Mouse (Mus musculus): ENCODE measurements around the gene Pxdn. TPM values are rescaled to one million over a fixed set of nuclear protein-coding genes. Genes with fewer than 3 reads are reported as not detected.

Pxdn gene
- polyA plus RNA-seq, 1 experiment from 2014 or later: 18.4 TPM

- WGBS: 11% methylated on average over 4 of the region's 4 CpGs
- H3K27ac ChIP-seq (ENCODE audit: low read depth, low read length): no peak overlapping the region
Observed at GRCm38 (mm10) chr12:30040150-30040549, 102.7 kb downstream of the Pxdn start.

GRCm38 (mm10) chr12:30048848-30049247, 111.4 kb downstream of the Pxdn start:
- no peaks in the 10 kb centered on the region for H3K9me3 ChIP-seq (ENCODE audit: control insufficient read depth)
- H3K4me1 ChIP-seq (replicated peaks; ENCODE audit: control insufficient read depth, insufficient read depth, low read length): no peaks in the 10 kb centered on the region
- no peaks in the 10 kb centered on the region for H3K36me3 ChIP-seq (ENCODE audit: control insufficient read depth, insufficient read depth)
- WGBS: 80% methylated on average over 6 of the region's 6 CpGs
- H3K27ac ChIP-seq (ENCODE audit: low read depth, low read length): no peak overlapping the region
- H3K4me3 ChIP-seq (ENCODE audit: low read depth, low read length): no peak overlapping the region
- no peaks in the 10 kb centered on the region for H3K27me3 ChIP-seq (replicated peaks; ENCODE audit: control insufficient read depth, insufficient read depth, low read length)
- no peak for TF ChIP-seq CTCF (IDR thresholded peaks at IDR 0.05; ENCODE audit: low read depth)
- H3K9ac ChIP-seq (ENCODE audit: low read depth, low read length): no peak overlapping the region
- no peak overlapping the region for H3K4me2 ChIP-seq (replicated peaks; ENCODE audit: low read depth)
- ATAC-seq: no peak

More at GRCm38 (mm10) chr12:30040150-30040549, 102.7 kb downstream of the Pxdn start:
- no peak overlapping the region for H3K9ac ChIP-seq (ENCODE audit: low read depth, low read length)
- H3K9me3 ChIP-seq (ENCODE audit: control insufficient read depth): no peaks in the 10 kb centered on the region
- H3K27me3 ChIP-seq (replicated peaks; ENCODE audit: control insufficient read depth, insufficient read depth, low read length): no peaks in the 10 kb centered on the region
- H3K4me2 ChIP-seq (replicated peaks; ENCODE audit: low read depth): no peak overlapping the region
- H3K36me3 ChIP-seq (ENCODE audit: control insufficient read depth, insufficient read depth): no peaks in the 10 kb centered on the region
- ATAC-seq: no peak
- no peak overlapping the region for H3K4me3 ChIP-seq (ENCODE audit: low read depth, low read length)
- no peaks in the 10 kb centered on the region for H3K4me1 ChIP-seq (replicated peaks; ENCODE audit: control insufficient read depth, insufficient read depth, low read length)
- peak; percentile 82 for TF ChIP-seq CTCF (IDR thresholded peaks at IDR 0.05; ENCODE audit: low read depth)

DNA sequence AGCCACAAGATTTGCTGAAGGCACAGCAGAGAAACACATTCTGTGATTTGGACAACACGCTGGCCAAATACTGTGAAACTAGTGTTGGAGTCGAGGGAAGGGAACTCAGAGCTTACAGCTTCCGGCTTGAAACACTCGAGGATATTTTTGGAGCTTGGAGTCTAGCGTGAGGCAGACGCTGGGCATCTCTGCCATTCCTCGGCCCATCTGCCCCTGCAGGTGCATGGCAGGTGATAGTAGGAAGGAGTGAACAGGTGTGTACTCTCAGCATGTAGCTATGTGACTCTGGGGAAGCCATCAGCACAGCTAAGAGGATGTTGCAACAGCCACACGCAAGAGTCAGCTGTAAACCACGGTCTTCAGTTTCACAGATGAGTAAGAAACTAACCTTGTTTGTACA, 112.4 kb downstream of the Pxdn start:
- no peak; the same call in 1 of the 2 replicates for ATAC-seq
- WGBS: 78% methylated on average over 9 of the region's 9 CpGs
- TF ChIP-seq CTCF (IDR thresholded peaks at IDR 0.05; ENCODE audit: low read depth): no peak
- Histone ChIP-seq H3K9ac (ENCODE audit: low read depth, low read length) (no peak overlapping the region), H3K9me3 (ENCODE audit: control insufficient read depth) (no peaks in the 10 kb centered on the region), H3K27ac (ENCODE audit: low read depth, low read length) (no peak overlapping the region), H3K36me3 (ENCODE audit: control insufficient read depth, insufficient read depth) (no peaks in the 10 kb centered on the region), H3K27me3 (replicated peaks; ENCODE audit: control insufficient read depth, insufficient read depth, low read length) (no peaks in the 10 kb centered on the region), H3K4me3 (ENCODE audit: low read depth, low read length) (no peak overlapping the region), H3K4me2 (replicated peaks; ENCODE audit: low read depth) (no peak overlapping the region), H3K4me1 (replicated peaks; ENCODE audit: control insufficient read depth, insufficient read depth, low read length) (no peaks in the 10 kb centered on the region)

DNA sequence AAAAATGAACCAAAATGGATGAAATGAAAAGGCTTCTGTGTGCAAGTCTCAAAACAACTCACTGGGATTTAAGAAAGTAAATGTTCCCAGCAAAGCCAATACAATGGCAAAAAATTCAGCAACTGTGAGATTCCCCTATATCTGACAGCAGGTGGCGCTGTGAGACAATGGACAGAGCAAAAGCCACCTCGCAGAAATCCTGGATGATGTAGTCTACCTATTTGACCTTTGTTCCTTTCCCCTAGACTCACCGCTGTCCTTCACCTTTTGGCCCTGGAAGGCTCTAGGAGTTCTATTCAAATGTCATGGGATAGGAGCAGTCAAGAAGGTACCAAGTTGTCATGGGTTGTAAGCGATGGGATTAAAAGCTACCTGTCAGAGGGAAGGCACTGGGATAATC, 112.8 kb downstream of the Pxdn start:
- H3K9me3 ChIP-seq (ENCODE audit: control insufficient read depth): no peaks in the 10 kb centered on the region
- WGBS: 16% methylated on average over 4 of the region's 4 CpGs
- TF ChIP-seq CTCF (IDR thresholded peaks at IDR 0.05; ENCODE audit: low read depth): peak; percentile 89

GRCm38 (mm10) chr12:30054761-30055540, 117.5 kb downstream of the Pxdn start:
- H3K9me3 ChIP-seq (ENCODE audit: control insufficient read depth): no peaks in the 10 kb centered on the region
- H3K4me1 ChIP-seq (replicated peaks; ENCODE audit: control insufficient read depth, insufficient read depth, low read length): no peaks in the 10 kb centered on the region
- no peak for ATAC-seq
- no peaks in the 10 kb centered on the region for H3K27me3 ChIP-seq (replicated peaks; ENCODE audit: control insufficient read depth, insufficient read depth, low read length)
- no peak overlapping the region for H3K9ac ChIP-seq (ENCODE audit: low read depth, low read length)
- TF ChIP-seq CTCF (IDR thresholded peaks at IDR 0.05; ENCODE audit: low read depth): no peak
- H3K4me3 ChIP-seq (ENCODE audit: low read depth, low read length): no peak overlapping the region
- no peak overlapping the region for H3K27ac ChIP-seq (ENCODE audit: low read depth, low read length)
- no peaks in the 10 kb centered on the region for H3K36me3 ChIP-seq (ENCODE audit: control insufficient read depth, insufficient read depth)
- WGBS: 85% methylated on average over 11 of the region's 11 CpGs
- H3K4me2 ChIP-seq (replicated peaks; ENCODE audit: low read depth): no peak overlapping the region

More for the DNA sequence above, 112.8 kb downstream of the Pxdn start:
- H3K4me3 ChIP-seq (ENCODE audit: low read depth, low read length): no peak overlapping the region
- no peaks in the 10 kb centered on the region for H3K36me3 ChIP-seq (ENCODE audit: control insufficient read depth, insufficient read depth)
- no peak overlapping the region for H3K4me2 ChIP-seq (replicated peaks; ENCODE audit: low read depth)
- no peak overlapping the region for H3K9ac ChIP-seq (ENCODE audit: low read depth, low read length)
- no peaks in the 10 kb centered on the region for H3K27me3 ChIP-seq (replicated peaks; ENCODE audit: control insufficient read depth, insufficient read depth, low read length)
- no peak for ATAC-seq
- H3K4me1 ChIP-seq (replicated peaks; ENCODE audit: control insufficient read depth, insufficient read depth, low read length): no peaks in the 10 kb centered on the region
- no peak overlapping the region for H3K27ac ChIP-seq (ENCODE audit: low read depth, low read length)

- no peaks in the 10 kb centered on the region for H3K9me3 ChIP-seq (ENCODE audit: control insufficient read depth)
- no peak overlapping the region for H3K4me2 ChIP-seq (replicated peaks; ENCODE audit: low read depth)
- WGBS: 66% methylated on average over 6 of the region's 6 CpGs
- H3K4me1 ChIP-seq (replicated peaks; ENCODE audit: control insufficient read depth, insufficient read depth, low read length): no peaks in the 10 kb centered on the region
- H3K9ac ChIP-seq (ENCODE audit: low read depth, low read length): no peak overlapping the region
- TF ChIP-seq CTCF (IDR thresholded peaks at IDR 0.05; ENCODE audit: low read depth): no peak
- ATAC-seq: no peak
- H3K27ac ChIP-seq (ENCODE audit: low read depth, low read length): no peak overlapping the region
- H3K27me3 ChIP-seq (replicated peaks; ENCODE audit: control insufficient read depth, insufficient read depth, low read length): no peaks in the 10 kb centered on the region
- no peak overlapping the region for H3K4me3 ChIP-seq (ENCODE audit: low read depth, low read length)
- H3K36me3 ChIP-seq (ENCODE audit: control insufficient read depth, insufficient read depth): no peaks in the 10 kb centered on the region
Observed at GRCm38 (mm10) chr12:30058044-30058443, 120.6 kb downstream of the Pxdn start.

Measured in intestine, postnatal 0 days (tissue).